Mouse (Mus musculus) lung, postnatal 0 days (tissue): ENCODE data around the gene Fcna.

Experiments used
- CTCF ChIP-seq: IDR thresholded peaks from 2 replicates; pipeline ENCODE4 v1.5.1; 2016; ENCODE audit warnings: antibody characterized with exemption, mild to moderate bottlenecking
- EP300 ChIP-seq: IDR thresholded peaks from 2 replicates; pipeline ENCODE4 v1.6.1; 2016; ENCODE audit warnings: antibody characterized with exemption, mild to moderate bottlenecking, control low read depth

DNA sequence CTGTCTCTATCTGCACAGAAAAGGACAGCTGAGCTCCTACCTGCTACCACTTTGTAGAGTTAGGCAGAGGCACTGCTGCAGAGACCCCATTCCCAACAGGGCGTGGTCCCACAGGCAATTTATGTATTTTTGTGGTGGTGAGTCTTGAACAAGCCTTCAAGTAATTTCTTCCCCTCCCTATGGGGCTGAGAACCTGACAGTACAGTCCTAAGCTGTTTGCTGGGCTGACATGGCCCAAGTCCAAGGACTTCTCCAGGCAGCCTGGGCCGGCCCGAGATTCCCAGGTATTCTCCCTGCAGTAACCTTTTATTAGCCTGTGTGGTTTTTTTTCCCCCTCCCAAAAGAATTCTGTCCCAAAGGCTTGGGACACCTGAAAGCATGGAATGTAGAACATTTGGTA lies 43.7 kb downstream of the Fcna start:
- no peak for TF ChIP-seq CTCF
- no peak for TF ChIP-seq EP300
